Mouse (Mus musculus) heart, postnatal 14 days (tissue): Measurements from ENCODE around the gene Cd320. TPM values are rescaled to one million over a fixed set of nuclear protein-coding genes. Genes with fewer than 3 reads are reported as not detected.
"Not testable (repeated sequence)": the region's sequence is repeated elsewhere in the genome, so short reads cannot be mapped to it uniquely, and the experiment has no call there.

ENCODE experiments used
- DNase-seq, 2 experiments: peaks; one replicate each; pipeline ENCODE4 v3.0.0; 2021 to 2022
- intact Hi-C: fragments of 180-260 bp; cut with DNase I; formaldehyde crosslinking; loops from one replicate; pipeline ENCODE4 v1.15.1; 2025
- total RNA-seq, 2 experiments: library from RNA; stranded (reverse); gene quantifications; 2 replicates each; pipeline ENCODE4 v1.2.3; 2021

Gene Cd320
- total RNA-seq, 2 experiments from 2014 or later = 25.0 to 26.6 TPM

- intact Hi-C loops = no loop called here
- DNase-seq = peak; percentile 98 to 99
Measured at GRCm38 (mm10) chr17:33824084-33824996, 18.6 kb upstream of the Cd320 start, which contains the start of the genes Rps28 and Ndufa7. Rps28 (minus strand) TSS chr17:33824562. Ndufa7 (plus strand) TSS chr17:33824572.

GRCm38 (mm10) chr17:33824997-33825330, 17.9 kb upstream of the Cd320 start:
- DNase-seq = not testable (repeated sequence)

GRCm38 (mm10) chr17:33825462-33825861, 17.4 kb upstream of the Cd320 start:
- intact Hi-C loops = no loop called here
- DNase-seq = no peak

More at GRCm38 (mm10) chr17:33824997-33825330, 17.9 kb upstream of the Cd320 start:
- intact Hi-C loops = not testable (repeated sequence)

- intact Hi-C loops = no loop called here
- DNase-seq = peak; percentile 73 to 83
Measured at GRCm38 (mm10) chr17:33826850-33827249, 16.0 kb upstream of the Cd320 start.

- intact Hi-C loops = no loop called here
- peak; percentile 74 to 82 for DNase-seq
Measured at GRCm38 (mm10) chr17:33828892-33829291, 14.0 kb upstream of the Cd320 start.

- DNase-seq = no peak
- intact Hi-C loops = no loop called here
Measured at GRCm38 (mm10) chr17:33829561-33829960, 13.3 kb upstream of the Cd320 start.

GRCm38 (mm10) chr17:33844196-33844595, 1.3 kb downstream of the Cd320 start:
- intact Hi-C loops = no loop called here
- no peak for DNase-seq

- intact Hi-C loops = no loop called here
- DNase-seq = no peak
Measured at GRCm38 (mm10) chr17:33848139-33848538, 5.2 kb downstream of the Cd320 start.

- DNase-seq = no peak
- intact Hi-C loops = no loop called here
Measured at GRCm38 (mm10) chr17:33851331-33851730, 8.4 kb downstream of the Cd320 start.

GRCm38 (mm10) chr17:33857816-33858215, 14.9 kb downstream of the Cd320 start:
- intact Hi-C loops = no loop called here

GRCm38 (mm10) chr17:33865330-33866030, 22.6 kb downstream of the Cd320 start:
- intact Hi-C loops = no loop called here
- peak; percentile 28 to 59 for DNase-seq

More at GRCm38 (mm10) chr17:33857816-33858215, 14.9 kb downstream of the Cd320 start:
- no peak for DNase-seq

- DNase-seq, intact Hi-C loops: not testable (repeated sequence)
Measured at GRCm38 (mm10) chr17:33873537-33873936, 30.6 kb downstream of the Cd320 start, which contains the start of gene Gm7029. Gm7029 (plus strand) TSS chr17:33873837.

GRCm38 (mm10) chr17:33874411-33874810, 31.5 kb downstream of the Cd320 start:
- intact Hi-C loops = no loop called here
- DNase-seq = no peak

GRCm38 (mm10) chr17:33875797-33876196, 32.9 kb downstream of the Cd320 start:
- DNase-seq = peak; percentile 18 to 31
- intact Hi-C loops = not testable (repeated sequence)

GRCm38 (mm10) chr17:33884320-33884719, 41.4 kb downstream of the Cd320 start:
- DNase-seq, intact Hi-C loops: not testable (repeated sequence)

GRCm38 (mm10) chr17:33887802-33888201, 44.9 kb downstream of the Cd320 start:
- intact Hi-C loops, DNase-seq: not testable (repeated sequence)

GRCm38 (mm10) chr17:33888230-33888629, 45.3 kb downstream of the Cd320 start:
- DNase-seq, intact Hi-C loops: not testable (repeated sequence)

- intact Hi-C loops, DNase-seq: not testable (repeated sequence)
Measured at GRCm38 (mm10) chr17:33889941-33890532, 47.1 kb downstream of the Cd320 start.

- peak; percentile 99 for DNase-seq
- intact Hi-C loops = no loop called here
Measured at GRCm38 (mm10) chr17:33890533-33891059, 47.7 kb downstream of the Cd320 start, which contains the start of gene Kifc1. Kifc1 (minus strand) TSS chr17:33890661.

- no peak for DNase-seq
- intact Hi-C loops = no loop called here
Measured at GRCm38 (mm10) chr17:33891357-33891756, 48.5 kb downstream of the Cd320 start.
